ENCODE assay signal across 8 mouse cellular contexts in genomic region chr7:10480588-10481233, GRCm38 (mm10). TPM values are rescaled to one million over a fixed set of nuclear protein-coding genes. Genes with fewer than 3 reads are reported as not detected.
DNase-seq lines count a peak whose midpoint lies in the region; ATAC-seq and TF ChIP-seq lines count a peak whose summit lies in the region.

No protein-coding gene starts in this region.

- no peak for TF ChIP-seq CTCF in liver, postnatal 0 days (IDR thresholded peaks at IDR 0.05; ENCODE audit: low read depth)

- no peaks in the 10 kb centered on the region for H3K27me3 ChIP-seq in liver, postnatal 0 days (ENCODE audit: insufficient read depth, low read length)

- no peaks in the 10 kb centered on the region for H3K4me1 ChIP-seq in liver, postnatal 0 days (ENCODE audit: insufficient read depth)

- no peak overlapping the region for H3K4me3 ChIP-seq in liver, postnatal 0 days (ENCODE audit: low read depth, low read length)

- peak; percentile 68 for DNase-seq in cerebellum, adult 9-10 months
- DNase-seq in frontal cortex, adult 2 months (ENCODE audit: extremely low spot score in 1 of 2, low spot score in 1 of 2): peak; percentile 36 to 58
- peak; percentile 10 to 70 for DNase-seq in left cerebral cortex, adult 9 months (ENCODE audit: low spot score in 2 of 2)
- peak; percentile 71 for DNase-seq in right cerebral cortex, adult 18-20 months
- no peak for DNase-seq in thymus, postnatal 25 days
- DNase-seq in liver, postnatal 0 days: no peak
- DNase-seq in spleen, adult 12 weeks (ENCODE audit: low spot score): no peak

- H3K36me3 ChIP-seq in liver, postnatal 0 days (replicated peaks; ENCODE audit: insufficient read depth, low read length): no peaks in the 10 kb centered on the region

- ATAC-seq in activated CD4-positive, CD25-positive, alpha-beta regulatory T cell, adult 4 months: peak; percentile 61
- ATAC-seq in liver, postnatal 0 days: no peak

- WGBS in liver, postnatal 0 days (ENCODE audit: insufficient replicate concordance): 55% methylated on average over 18 of the region's 18 CpGs

- H3K9me3 ChIP-seq in liver, postnatal 0 days (ENCODE audit: low read length): no peaks in the 10 kb centered on the region

- TF ChIP-seq EP300 in liver, postnatal 0 days (IDR thresholded peaks at IDR 0.05; ENCODE audit: low read depth): no peak

- no peak overlapping the region for H3K4me2 ChIP-seq in liver, postnatal 0 days (ENCODE audit: low read depth, low read length)

- no peak overlapping the region for H3K9ac ChIP-seq in liver, postnatal 0 days (replicated peaks)

- H3K27ac ChIP-seq in liver, postnatal 0 days (ENCODE audit: low read depth): no peak overlapping the region

RNA-seq across cellular contexts. Expression of gene Zik1, which starts 14.5 kb away (rescaled TPM):
- polyA plus RNA-seq in activated CD4-positive, CD25-positive, alpha-beta regulatory T cell, adult 4 months (2017; shearing (Covaris generic)): 1 to 10 TPM; 1.5 to 2.7 TPM
- polyA plus RNA-seq in frontal cortex, adult 2 months (2012; rRNA removed): 7.6 and 9.1 TPM in 2 replicates
- polyA plus RNA-seq in liver, postnatal 0 days (2015; fragmentation: Nextera tagmentation; extraction: Ambion mirVana): 0.59 and 0.86 TPM in 2 replicates

RNA-seq across cellular contexts. Expression of gene Vmn1r67, which starts 37.6 kb away (rescaled TPM):
- not detected for polyA plus RNA-seq in activated CD4-positive, CD25-positive, alpha-beta regulatory T cell, adult 4 months (2017; shearing (Covaris generic))
- not detected in 2 replicates for polyA plus RNA-seq in frontal cortex, adult 2 months (2012; rRNA removed)
- not detected in 2 replicates for polyA plus RNA-seq in liver, postnatal 0 days (2015; fragmentation: Nextera tagmentation; extraction: Ambion mirVana)

Comparison
In these comparisons a context has a peak if more than half of its experiments do, and no peak if none do; other contexts are left out.
1. DNase-seq: peak in cerebellum, adult 9-10 months (single experiment), frontal cortex, adult 2 months (2 of 2), left cerebral cortex, adult 9 months (2 of 2) and right cerebral cortex, adult 18-20 months (single experiment); none in thymus, postnatal 25 days (single experiment), liver, postnatal 0 days (single experiment) and spleen, adult 12 weeks (single experiment).